Comparison of ENCODE assay signal across 9 mouse cellular contexts in genomic region chr7:98697496-98697895, GRCm38 (mm10). TPM values are rescaled to one million over a fixed set of nuclear protein-coding genes. Genes with fewer than 3 reads are reported as not detected.
DNase-seq lines count a peak whose midpoint lies in the region; ATAC-seq and TF ChIP-seq lines count a peak whose summit lies in the region.
"Had no signal": no experiment of that assay in that cellular context is flagged by ENCODE, and none has a peak within 500 bp of the region (broad histone marks: within the 10 kb centered on the region; RNA-seq: fewer than 3 reads in every experiment).

No protein-coding gene starts in this region.

- no peak overlapping the region for H3K4me2 ChIP-seq in kidney, embryonic 15.5 days
- H3K4me2 ChIP-seq in hindbrain, embryonic 16.5 days (ENCODE audit: low read length): no peak overlapping the region
- H3K4me2 ChIP-seq: limb, embryonic 13.5 days had no signal

- DNase-seq in kidney, adult 2 months: peak; percentile 43
- peak; percentile 38 for DNase-seq in thymus, postnatal 0 days (ENCODE audit: low spot score)
- DNase-seq in thymus, postnatal 36 days: no peak
- DNase-seq: spleen, adult 18-20 months had no signal

- no peaks in the 10 kb centered on the region for H3K36me3 ChIP-seq in kidney, adult 2 months (ENCODE audit: control insufficient read depth, insufficient read depth, low read length)
- H3K36me3 ChIP-seq in kidney, embryonic 15.5 days: no peaks in the 10 kb centered on the region
- H3K36me3 ChIP-seq in hindbrain, embryonic 16.5 days (ENCODE audit: control insufficient read depth, insufficient read depth, low read length): no peaks in the 10 kb centered on the region
- H3K36me3 ChIP-seq: limb, embryonic 13.5 days had no signal

- no peaks in the 10 kb centered on the region for H3K9me3 ChIP-seq in kidney, embryonic 15.5 days (replicated peaks)
- H3K9me3 ChIP-seq in hindbrain, embryonic 16.5 days (ENCODE audit: control insufficient read depth, low read length): no peaks in the 10 kb centered on the region
- H3K9me3 ChIP-seq: limb, embryonic 13.5 days had no signal

- TF ChIP-seq POLR2A in kidney, adult 2 months (IDR thresholded peaks at IDR 0.05; ENCODE audit: low read depth, low read length): no peak
- no peak for TF ChIP-seq POLR2A in cortical plate, adult 2 months (IDR thresholded peaks at IDR 0.05; ENCODE audit: extremely low read depth, insufficient read depth, low read length)

- no peaks in the 10 kb centered on the region for H3K27me3 ChIP-seq in kidney, adult 2 months (replicated peaks; ENCODE audit: control insufficient read depth, insufficient read depth, low read length)
- no peaks in the 10 kb centered on the region for H3K27me3 ChIP-seq in kidney, embryonic 15.5 days
- H3K27me3 ChIP-seq in hindbrain, embryonic 16.5 days (replicated peaks; ENCODE audit: control insufficient read depth, insufficient read depth, low read length): no peaks in the 10 kb centered on the region
- H3K27me3 ChIP-seq: limb, embryonic 13.5 days had no signal

- no peak overlapping the region for H3K27ac ChIP-seq in kidney, adult 2 months (ENCODE audit: insufficient read depth, low read depth, low read length)
- H3K27ac ChIP-seq in kidney, embryonic 15.5 days: no peak overlapping the region
- H3K27ac ChIP-seq in cortical plate, adult 2 months (ENCODE audit: insufficient read depth, low read length): no peak overlapping the region
- H3K27ac ChIP-seq in hindbrain, embryonic 16.5 days (ENCODE audit: low read depth, low read length): no peak overlapping the region
- H3K27ac ChIP-seq: limb, embryonic 13.5 days had no signal

- no peak overlapping the region for H3K4me3 ChIP-seq in kidney, adult 2 months (ENCODE audit: insufficient read depth, low read depth, low read length)
- H3K4me3 ChIP-seq in kidney, embryonic 15.5 days (replicated peaks): no peak overlapping the region
- no peak overlapping the region for H3K4me3 ChIP-seq in cortical plate, adult 2 months (ENCODE audit: insufficient read depth, low read length)
- H3K4me3 ChIP-seq in hindbrain, embryonic 16.5 days (ENCODE audit: low read length): no peak overlapping the region
- H3K4me3 ChIP-seq: limb, embryonic 13.5 days had no signal

- H3K9ac ChIP-seq in kidney, embryonic 15.5 days: no peak overlapping the region
- no peak overlapping the region for H3K9ac ChIP-seq in hindbrain, embryonic 16.5 days (ENCODE audit: low read depth, low read length)
- H3K9ac ChIP-seq: limb, embryonic 13.5 days had no signal

- ATAC-seq in kidney, embryonic 15.5 days (replicated peaks; ENCODE audit: low FRiP score): no peak
- ATAC-seq in frontal cortex, adult (ENCODE audit: low TSS enrichment): no peak
- ATAC-seq in hindbrain, embryonic 16.5 days: no peak

- WGBS in kidney, adult 2 months: 18% methylated on average over 2 of the region's 2 CpGs
- WGBS in kidney, embryonic 15.5 days: 13% methylated on average over 2 of the region's 2 CpGs
- 11% methylated on average over 2 of the region's 2 CpGs for WGBS in hindbrain, embryonic 16.5 days

- TF ChIP-seq CTCF in kidney, adult 2 months (conservative IDR thresholded peaks at IDR 0.05; ENCODE audit: insufficient read depth, insufficient read length, low read depth, low read length): peak; percentile 54
- TF ChIP-seq CTCF in cortical plate, adult 2 months (IDR thresholded peaks at IDR 0.05; ENCODE audit: extremely low read depth, insufficient read depth, low read length): peak; percentile 31; the same call in 1 of the 2 replicates

- H3K4me1 ChIP-seq in kidney, adult 2 months (ENCODE audit: control insufficient read depth, insufficient read depth, low read length): peaks cover 4% of the 10 kb centered on the region; the same call in 1 of the 2 replicates
- peaks cover 20% of the 10 kb centered on the region for H3K4me1 ChIP-seq in kidney, embryonic 15.5 days
- peaks cover 1% of the 10 kb centered on the region; the same call in 1 of the 2 replicates for H3K4me1 ChIP-seq in cortical plate, adult 2 months (ENCODE audit: control insufficient read depth, insufficient read depth, low read length)
- H3K4me1 ChIP-seq in hindbrain, embryonic 16.5 days (ENCODE audit: control insufficient read depth, insufficient read depth, low read depth, low read length): peaks cover 7% of the 10 kb centered on the region

RNA-seq across cellular contexts. Expression of gene Thap12, which starts 5.4 kb away (rescaled TPM):
- polyA plus RNA-seq in kidney, adult 2 months (2012; rRNA removed): 12.3 and 13.3 TPM in 2 replicates
- 61.3 and 61.7 TPM in 2 replicates for polyA plus RNA-seq in kidney, embryonic 15.5 days (2015; fragmentation: Nextera tagmentation; extraction: Ambion mirVana)
- 42.1 and 47.1 TPM in 2 replicates for polyA plus RNA-seq in thymus, postnatal 0 days (2015; fragmentation: Nextera tagmentation; extraction: Ambion mirVana)
- 38.9 and 39.3 TPM in 2 replicates for polyA plus RNA-seq in cortical plate, adult 2 months (2012; rRNA removed)
- polyA plus RNA-seq in hindbrain, embryonic 16.5 days (2015; fragmentation: Nextera tagmentation; extraction: Ambion mirVana): 40.2 and 45.6 TPM in 2 replicates

RNA-seq across cellular contexts. Expression of gene Emsy, which starts 40.9 kb away (rescaled TPM):
- 17.3 and 20.9 TPM in 2 replicates for polyA plus RNA-seq in kidney, adult 2 months (2012; rRNA removed)
- polyA plus RNA-seq in kidney, embryonic 15.5 days (2015; fragmentation: Nextera tagmentation; extraction: Ambion mirVana): 29.3 and 32.4 TPM in 2 replicates
- polyA plus RNA-seq in thymus, postnatal 0 days (2015; fragmentation: Nextera tagmentation; extraction: Ambion mirVana): 12.6 and 14.9 TPM in 2 replicates
- 46.9 and 50.9 TPM in 2 replicates for polyA plus RNA-seq in cortical plate, adult 2 months (2012; rRNA removed)
- polyA plus RNA-seq in hindbrain, embryonic 16.5 days (2015; fragmentation: Nextera tagmentation; extraction: Ambion mirVana): 28.1 and 37.7 TPM in 2 replicates

Comparison
In these comparisons a context has a peak if more than half of its experiments do, and no peak if none do; other contexts are left out.
1. DNase-seq: peak in kidney, adult 2 months (single experiment) and thymus, postnatal 0 days (single experiment); none in thymus, postnatal 36 days (0 of 2).